Mouse (Mus musculus): Measurements from ENCODE around the gene Zbtb1.

DNA sequence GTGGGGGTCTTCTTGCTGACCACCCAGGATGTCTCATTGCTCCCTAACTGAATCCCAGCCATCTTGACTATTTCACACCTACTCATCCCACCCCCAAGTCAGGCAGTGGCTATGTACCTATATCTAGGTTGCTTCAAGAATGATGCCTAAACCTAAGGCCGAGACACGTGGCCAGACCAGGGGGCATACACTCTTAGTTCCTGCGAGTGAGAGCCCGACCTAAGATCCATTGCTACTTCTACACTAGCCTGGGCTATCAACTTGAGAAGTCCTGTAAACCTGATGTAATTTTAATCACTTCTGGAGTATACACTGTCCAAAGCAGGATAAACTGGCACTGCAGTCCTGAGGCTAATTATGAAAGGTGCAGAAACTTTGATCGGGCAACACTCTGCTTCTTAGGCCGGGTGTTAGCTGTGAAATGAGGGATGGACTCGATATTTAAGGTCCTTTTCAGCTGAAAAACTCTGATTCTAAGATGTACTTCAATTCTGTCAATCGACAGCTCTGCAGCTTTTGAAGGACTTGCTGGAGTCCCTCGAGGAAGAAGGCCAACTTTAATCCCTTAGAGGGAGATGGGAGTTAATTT is 1.8 kb upstream of the Zbtb1 start:
- TF ChIP-seq CTCF (IDR thresholded peaks at IDR 0.05) (no peak), EP300 (IDR thresholded peaks at IDR 0.05; ENCODE audit: insufficient read depth, low read depth, low read length) (no peak), POLR2A (IDR thresholded peaks at IDR 0.05; ENCODE audit: insufficient read depth, low read depth, low read length) (no peak)
